Mouse (Mus musculus) ES-Bruce4 (cell line): ENCODE results near the gene Lpp.

Source experiments
- CTCF ChIP-seq: IDR thresholded peaks from one replicate; pipeline ENCODE4 v1.8.1; 2011; ENCODE audit warnings: low read depth, low read length
- EP300 ChIP-seq: IDR thresholded peaks from 2 replicates; pipeline ENCODE4 v1.6.1; 2011; ENCODE audit warnings: low read depth, low read length; ENCODE audit not compliant: insufficient read depth
- POLR2A ChIP-seq: IDR thresholded peaks from one replicate; pipeline ENCODE4 v1.8.1; 2011; ENCODE audit warnings: low read length; ENCODE audit not compliant: insufficient read depth

DNA sequence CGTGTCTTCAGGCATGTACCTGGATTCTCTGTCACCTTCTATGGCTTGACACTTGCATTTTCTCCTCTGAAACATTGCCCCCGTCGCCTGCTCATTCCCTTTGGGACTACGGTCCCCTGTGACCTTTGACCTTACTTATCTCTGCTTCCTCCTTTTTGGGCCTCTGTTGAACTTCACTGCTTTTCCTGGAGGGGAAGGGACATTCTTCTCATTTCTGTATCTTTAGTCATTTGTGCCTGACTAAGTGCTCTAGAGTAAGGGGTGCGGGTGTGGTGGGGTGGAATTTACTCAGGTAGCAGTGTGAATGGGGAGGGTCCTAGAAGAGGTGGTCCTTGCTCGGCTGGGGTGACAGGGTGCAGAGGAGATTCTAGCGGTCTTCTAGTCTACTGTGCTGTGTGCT is 40.7 kb downstream of the Lpp start:
- TF ChIP-seq CTCF (no peak), POLR2A (no peak), EP300 (no peak)
